Mouse (Mus musculus) intestine, embryonic 15.5 days (tissue): ENCODE results near the gene Med15. TPM values are rescaled to one million over a fixed set of nuclear protein-coding genes. Genes with fewer than 3 reads are reported as not detected.

Source experiments
- ATAC-seq: fragments of 200-750 bp; cut with Nextera tagmentation; 2 replicates; pipeline ENCODE4 v1.8.0; 2017; ENCODE audit warnings: moderate TSS enrichment, moderate library complexity
- H3K27ac ChIP-seq: fragments of 300-500 bp; sonication (generic); 2 replicates; pipeline ENCODE4 v1.5.1; 2015; ENCODE audit warnings: mild to moderate bottlenecking, inconsistent platforms
- H3K27me3 ChIP-seq: fragments of 300-500 bp; sonication (generic); replicated peaks from 2 replicates; pipeline ENCODE4 v1.6.1; 2015; ENCODE audit warnings: inconsistent platforms
- H3K36me3 ChIP-seq: fragments of 300-500 bp; sonication (generic); 2 replicates; pipeline ENCODE4 v1.6.1; 2015; ENCODE audit warnings: inconsistent platforms
- H3K4me1 ChIP-seq: fragments of 300-500 bp; sonication (generic); replicated peaks from 2 replicates; pipeline ENCODE4 v1.6.1; 2015; ENCODE audit warnings: inconsistent platforms
- H3K4me2 ChIP-seq: fragments of 300-500 bp; sonication (generic); replicated peaks from 2 replicates; pipeline ENCODE4 v1.6.1; 2015; ENCODE audit warnings: mild to moderate bottlenecking, inconsistent platforms
- H3K4me3 ChIP-seq: fragments of 300-500 bp; sonication (generic); replicated peaks from 2 replicates; pipeline ENCODE4 v1.5.1; 2015; ENCODE audit warnings: inconsistent platforms
- H3K9ac ChIP-seq: fragments of 300-500 bp; sonication (generic); 2 replicates; pipeline ENCODE4 v1.6.1; 2015; ENCODE audit warnings: inconsistent platforms
- H3K9me3 ChIP-seq: fragments of 300-500 bp; sonication (generic); 2 replicates; pipeline ENCODE4 v1.6.1; 2016; ENCODE audit warnings: inconsistent platforms
- WGBS: fragments of 180-500 bp; shearing (Covaris S2); methylation state at CpG from one replicate; pipeline ENCODE4 v1.1.7; 2015; 5-methylcytosine and 5-hydroxymethylcytosine counted together
- polyA plus RNA-seq: library from polyadenylated mRNA; unstranded; fragments of >200 nt; fragmentation: Nextera tagmentation; extraction: Ambion mirVana; gene quantifications from 2 replicates; pipeline ENCODE4 v1.2.1, GENCODE M21; 2015

Gene Med15
- polyA plus RNA-seq, 1 experiment from 2014 or later = 38.0 TPM

DNA sequence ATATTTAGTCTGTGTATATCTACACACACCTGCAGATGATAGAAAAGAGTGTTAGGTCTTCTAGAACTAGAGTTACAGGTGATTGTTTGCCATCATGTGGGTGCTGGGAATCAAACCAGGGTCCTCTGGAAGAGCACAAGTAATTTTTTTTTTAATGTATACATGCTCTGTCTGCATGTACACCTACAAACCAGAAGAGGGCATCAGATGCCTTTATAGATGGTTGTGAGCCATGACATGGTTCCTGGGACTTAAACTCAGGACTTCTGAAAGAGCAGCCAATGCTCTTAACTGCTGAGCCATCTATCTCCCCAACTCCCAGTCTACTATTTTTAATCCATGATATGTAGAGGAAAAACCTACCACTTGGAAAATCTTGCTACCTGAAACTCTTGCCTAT, 2.7 kb downstream of the Med15 start:
- Histone ChIP-seq H3K4me2 (no peak overlapping the region), H3K36me3 (no peaks in the 10 kb centered on the region), H3K4me3 (no peak overlapping the region), H3K9me3 (no peaks in the 10 kb centered on the region), H3K27me3 (no peaks in the 10 kb centered on the region), H3K27ac (no peak overlapping the region), H3K4me1 (no peaks in the 10 kb centered on the region), H3K9ac (no peak overlapping the region)
- no peak for ATAC-seq

DNA sequence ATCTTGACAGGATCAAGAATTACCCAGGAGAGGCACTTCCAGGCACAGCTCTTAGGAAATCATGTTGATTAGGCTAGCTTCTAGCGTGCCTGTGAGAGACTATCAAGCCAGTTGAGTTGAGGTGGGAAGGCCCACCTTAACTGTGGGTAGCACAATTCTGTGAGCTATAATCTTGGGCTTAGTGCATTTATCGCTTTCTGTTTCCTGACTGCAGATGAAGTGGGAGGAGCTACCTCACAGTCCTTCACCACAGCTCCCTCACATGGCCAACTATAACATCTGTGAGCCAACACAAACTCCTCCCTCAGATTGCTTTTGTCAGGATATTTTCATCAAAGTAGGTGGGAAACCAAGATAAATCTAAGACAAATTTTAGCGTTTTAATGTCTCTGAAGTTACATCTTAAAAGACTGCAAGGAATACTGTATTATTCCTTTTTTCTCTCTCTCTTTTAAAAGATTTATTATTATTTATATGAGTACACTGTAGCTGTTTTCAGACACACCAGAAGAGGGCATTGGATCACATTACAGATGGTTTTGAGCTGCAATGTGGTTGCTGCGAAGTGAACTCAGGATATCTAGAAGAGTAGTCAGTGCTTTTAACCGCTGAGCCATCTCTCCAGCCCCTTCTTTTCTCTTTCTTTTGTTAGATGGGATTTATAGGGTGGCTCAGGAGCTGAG, 5.4 kb downstream of the Med15 start:
- H3K4me1 ChIP-seq = no peaks in the 10 kb centered on the region
- no peak overlapping the region for H3K4me3 ChIP-seq
- no peaks in the 10 kb centered on the region for H3K27me3 ChIP-seq
- WGBS = 16% methylated on average over 5 of the region's 5 CpGs
- 0 out of 2 replicates have a peak overlapping the region, but pooled peaks have one; percentile 20 for H3K4me2 ChIP-seq
- ATAC-seq = peak; percentile 50; the same call in 1 of the 2 replicates
- H3K9me3 ChIP-seq = no peaks in the 10 kb centered on the region
- no peaks in the 10 kb centered on the region for H3K36me3 ChIP-seq
- H3K9ac ChIP-seq = no peak overlapping the region
- no peak overlapping the region for H3K27ac ChIP-seq

DNA sequence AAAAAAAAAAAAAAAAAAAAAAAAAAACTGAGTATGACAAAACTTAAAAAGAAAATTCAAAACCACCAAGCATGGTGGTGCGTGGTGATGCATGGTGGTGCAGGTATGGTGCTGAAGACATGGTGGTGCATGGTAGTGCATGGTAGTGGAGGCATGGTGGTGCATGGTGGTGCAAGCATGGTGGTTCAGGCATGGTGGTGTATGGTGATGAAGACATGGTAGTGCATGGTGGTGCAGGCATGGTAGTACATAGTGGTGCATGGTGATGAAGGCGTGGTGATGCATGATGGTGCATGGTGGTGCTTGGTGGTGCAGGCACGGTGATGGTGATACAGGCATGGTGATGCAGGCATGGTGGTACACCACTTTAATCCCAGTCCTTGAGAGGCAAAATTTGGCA, 8.2 kb downstream of the Med15 start:
- WGBS = 92% methylated on average over 3 of the region's 3 CpGs
- no peak for ATAC-seq
- no peak overlapping the region for H3K27ac ChIP-seq
- no peak overlapping the region for H3K9ac ChIP-seq
- no peaks in the 10 kb centered on the region for H3K9me3 ChIP-seq
- no peaks in the 10 kb centered on the region for H3K36me3 ChIP-seq
- no peak overlapping the region for H3K4me3 ChIP-seq
- peaks cover 7% of the 10 kb centered on the region for H3K4me1 ChIP-seq
- no peaks in the 10 kb centered on the region for H3K27me3 ChIP-seq
- H3K4me2 ChIP-seq = no peak overlapping the region

GRCm38 (mm10) chr16:17723325-17723626, 9.4 kb downstream of the Med15 start:
- ATAC-seq = no peak
- WGBS = 73% methylated on average over 1 of the region's 1 CpGs
- H3K9ac ChIP-seq = no peak overlapping the region

DNA sequence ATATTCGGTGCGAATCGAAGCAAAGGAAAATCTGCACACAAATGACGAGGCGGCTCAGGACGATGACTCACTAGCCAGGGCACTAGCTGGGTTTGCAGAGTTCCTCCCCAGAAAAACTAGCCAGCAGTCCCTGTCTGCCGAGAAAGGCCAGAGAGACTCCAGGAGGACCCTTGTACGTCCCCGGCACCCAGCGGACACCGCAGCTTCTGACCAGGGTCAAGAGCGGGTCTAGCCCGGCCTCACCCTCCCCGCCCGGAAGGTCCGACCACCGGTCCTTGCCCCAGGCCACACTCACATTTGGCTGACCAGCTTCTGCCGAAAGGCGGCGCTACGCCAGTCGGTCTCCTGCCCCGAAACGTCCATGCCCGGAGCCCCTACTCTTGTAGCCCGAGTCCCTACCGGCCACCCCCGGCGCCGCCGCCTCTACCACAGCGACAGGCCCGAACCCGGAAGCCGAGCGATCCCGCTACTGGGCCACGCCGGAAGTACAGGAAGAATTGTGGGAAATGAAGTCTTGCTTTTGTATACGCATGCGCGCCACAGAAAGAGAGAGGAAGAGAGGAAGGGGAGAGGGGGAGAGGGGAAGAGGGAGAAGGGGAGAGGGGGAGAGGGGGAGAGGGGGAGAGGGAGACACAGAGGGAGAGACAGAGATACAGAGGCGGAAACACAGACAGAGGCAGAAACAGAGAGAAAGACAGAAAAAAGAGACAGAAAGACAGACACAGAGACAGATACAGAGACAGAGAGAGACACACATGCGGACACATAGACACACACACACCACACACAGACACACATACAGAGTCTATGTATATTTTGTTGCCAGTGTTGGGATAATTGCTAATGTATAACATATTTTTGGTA, 10.0 kb downstream of the Med15 start:
- H3K27me3 ChIP-seq = no peaks in the 10 kb centered on the region
- WGBS = 1% methylated on average over 44 of the region's 44 CpGs
- peak overlapping the region; percentile 86 for H3K9ac ChIP-seq
- no peaks in the 10 kb centered on the region for H3K9me3 ChIP-seq
- peak overlapping the region; percentile 82 for H3K4me3 ChIP-seq
- H3K4me2 ChIP-seq = peak overlapping the region; percentile 69
- peak overlapping the region; percentile 83 for H3K27ac ChIP-seq
- peak; percentile 91 for ATAC-seq
- H3K36me3 ChIP-seq = no peaks in the 10 kb centered on the region
- H3K4me1 ChIP-seq = peaks cover 7% of the 10 kb centered on the region

More at GRCm38 (mm10) chr16:17723325-17723626, 9.4 kb downstream of the Med15 start:
- Histone ChIP-seq H3K27me3 (no peaks in the 10 kb centered on the region), H3K9me3 (no peaks in the 10 kb centered on the region), H3K4me2 (peak overlapping the region; percentile 69; the same call in 1 of the 2 replicates), H3K36me3 (no peaks in the 10 kb centered on the region), H3K4me1 (peaks cover 7% of the 10 kb centered on the region), H3K27ac (no peak overlapping the region), H3K4me3 (no peak overlapping the region)

DNA sequence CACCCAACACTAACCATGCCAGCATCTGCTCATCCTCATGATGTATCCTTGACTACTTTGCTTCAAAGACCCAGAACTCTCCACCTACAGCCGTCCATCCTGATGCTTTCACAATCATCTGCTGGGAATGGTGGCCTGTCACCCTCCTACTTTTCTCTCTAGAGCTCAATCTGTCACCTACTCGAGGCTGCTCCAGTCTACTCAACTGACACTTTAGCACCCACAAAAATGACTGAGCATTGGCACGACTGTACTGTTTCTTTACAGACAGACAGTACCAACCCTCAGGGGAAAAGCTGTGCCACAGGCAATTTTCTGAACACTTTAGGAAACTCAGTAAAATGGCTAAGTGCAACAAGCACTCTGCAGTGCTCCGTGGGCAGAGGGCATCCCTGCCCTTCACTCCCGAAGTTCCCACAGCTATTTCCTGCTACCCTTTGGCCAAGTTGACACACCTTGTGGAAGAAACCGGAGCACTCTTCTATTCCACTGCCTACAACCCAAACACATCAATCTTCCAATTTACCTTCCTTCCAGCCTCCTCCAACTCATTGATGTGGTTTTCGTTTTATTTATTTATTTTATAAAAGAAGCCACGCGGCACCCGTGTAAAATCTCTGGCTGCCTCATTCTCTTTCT, 10.8 kb downstream of the Med15 start:
- WGBS = 3% methylated on average over 10 of the region's 10 CpGs
- H3K4me1 ChIP-seq = peaks cover 7% of the 10 kb centered on the region
- ATAC-seq = peak; percentile 66
- H3K9me3 ChIP-seq = no peaks in the 10 kb centered on the region
- H3K4me3 ChIP-seq = peak overlapping the region; percentile 82
- no peaks in the 10 kb centered on the region for H3K36me3 ChIP-seq
- peak overlapping the region; percentile 69 for H3K4me2 ChIP-seq
- H3K27me3 ChIP-seq = no peaks in the 10 kb centered on the region
- H3K9ac ChIP-seq = peak overlapping the region; percentile 86
- H3K27ac ChIP-seq = peak overlapping the region; percentile 83

- Histone ChIP-seq H3K9me3 (no peaks in the 10 kb centered on the region), H3K4me2 (peak overlapping the region; percentile 69), H3K27me3 (no peaks in the 10 kb centered on the region), H3K27ac (no peak overlapping the region), H3K4me3 (peak overlapping the region; percentile 82), H3K9ac (0 out of 2 replicates have a peak overlapping the region, but pooled peaks have one; percentile 86), H3K4me1 (peaks cover 7% of the 10 kb centered on the region), H3K36me3 (no peaks in the 10 kb centered on the region)
- 66% methylated on average over 9 of the region's 9 CpGs for WGBS
- no peak for ATAC-seq
These were observed 11.4 kb downstream of the Med15 start for GRCm38 (mm10) chr16:17721114-17721808.

DNA sequence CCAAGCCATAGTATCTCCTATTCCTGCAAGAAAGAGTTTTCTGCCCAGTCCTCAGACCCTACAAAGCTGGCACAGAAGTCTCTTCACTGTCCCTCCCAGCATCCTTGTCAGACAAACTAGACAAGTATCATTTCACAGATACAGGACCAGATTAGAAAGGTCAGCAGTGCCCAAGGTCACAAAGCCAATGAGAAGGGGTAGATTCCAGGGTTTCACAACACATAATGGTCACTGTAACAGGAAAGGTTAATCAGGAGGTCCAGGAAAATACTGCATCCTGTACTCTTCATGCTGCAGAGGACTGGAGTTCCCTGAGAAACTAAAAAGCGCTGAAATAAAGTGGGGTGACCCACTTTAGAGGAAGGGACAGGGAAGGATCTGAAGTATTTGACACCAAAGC, 14.9 kb downstream of the Med15 start:
- Histone ChIP-seq H3K4me1 (peaks cover 7% of the 10 kb centered on the region), H3K27me3 (no peaks in the 10 kb centered on the region), H3K4me2 (no peak overlapping the region), H3K4me3 (no peak overlapping the region), H3K9ac (no peak overlapping the region), H3K27ac (no peak overlapping the region), H3K9me3 (no peaks in the 10 kb centered on the region), H3K36me3 (no peaks in the 10 kb centered on the region)
- 91% methylated on average over 1 of the region's 1 CpGs for WGBS
- no peak for ATAC-seq

DNA sequence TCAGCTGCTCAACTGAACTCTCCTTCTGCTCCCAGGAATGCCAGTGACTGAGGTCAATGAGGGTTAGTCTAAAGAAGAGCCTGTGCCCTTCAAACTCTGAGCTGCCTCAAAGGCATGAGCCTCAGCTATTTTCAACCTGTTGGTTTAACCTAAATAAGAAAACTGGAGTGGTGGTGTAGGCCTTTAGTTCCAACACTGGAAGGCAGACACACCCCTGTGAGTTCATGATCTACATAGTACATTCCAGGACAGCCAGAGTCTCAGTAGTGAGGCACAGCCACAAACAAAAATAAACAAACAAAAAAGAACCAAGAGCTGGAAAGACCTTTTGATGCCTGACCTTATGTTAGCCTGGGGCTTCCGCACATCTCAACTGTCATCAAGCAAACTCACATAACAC, 25.1 kb downstream of the Med15 start:
- no peak overlapping the region for H3K27ac ChIP-seq
- 0 out of 2 replicates have a peak, but pooled peaks cover 3% of the 10 kb centered on the region for H3K36me3 ChIP-seq
- H3K4me3 ChIP-seq = no peak overlapping the region
- no peaks in the 10 kb centered on the region for H3K27me3 ChIP-seq
- no peaks in the 10 kb centered on the region for H3K9me3 ChIP-seq
- no peak overlapping the region for H3K4me2 ChIP-seq
- no peak overlapping the region for H3K9ac ChIP-seq
- H3K4me1 ChIP-seq = no peaks in the 10 kb centered on the region
- ATAC-seq = no peak
- 76% methylated on average over 1 of the region's 1 CpGs for WGBS

DNA sequence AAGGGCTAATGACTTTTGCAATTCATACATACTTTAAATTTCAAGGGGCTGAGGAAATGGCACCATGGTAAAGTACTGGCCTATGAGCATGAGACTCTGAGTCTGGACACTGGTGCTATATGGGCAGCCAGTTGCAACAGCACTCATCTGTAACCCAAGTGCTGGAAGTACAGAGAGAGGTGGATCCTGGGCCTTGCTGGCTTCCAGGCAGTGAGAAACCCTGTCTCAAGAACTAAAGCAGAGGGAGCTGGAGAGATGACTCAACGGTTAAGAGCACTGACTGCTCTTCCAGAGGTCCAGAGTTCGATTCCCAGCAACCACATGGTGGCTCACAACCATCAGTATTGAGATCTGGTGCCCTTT, 31.7 kb downstream of the Med15 start:
- WGBS = 81% methylated on average over 2 of the region's 2 CpGs
- H3K9me3 ChIP-seq = no peaks in the 10 kb centered on the region
- no peak overlapping the region for H3K4me3 ChIP-seq
- H3K4me2 ChIP-seq = no peak overlapping the region
- ATAC-seq = peak; percentile 62; the same call in 1 of the 2 replicates
- H3K4me1 ChIP-seq = no peaks in the 10 kb centered on the region
- no peak overlapping the region for H3K9ac ChIP-seq
- peak overlapping the region; percentile 80 for H3K27ac ChIP-seq
- H3K36me3 ChIP-seq = peaks cover 8% of the 10 kb centered on the region; the same call in 1 of the 2 replicates
- no peaks in the 10 kb centered on the region for H3K27me3 ChIP-seq

DNA sequence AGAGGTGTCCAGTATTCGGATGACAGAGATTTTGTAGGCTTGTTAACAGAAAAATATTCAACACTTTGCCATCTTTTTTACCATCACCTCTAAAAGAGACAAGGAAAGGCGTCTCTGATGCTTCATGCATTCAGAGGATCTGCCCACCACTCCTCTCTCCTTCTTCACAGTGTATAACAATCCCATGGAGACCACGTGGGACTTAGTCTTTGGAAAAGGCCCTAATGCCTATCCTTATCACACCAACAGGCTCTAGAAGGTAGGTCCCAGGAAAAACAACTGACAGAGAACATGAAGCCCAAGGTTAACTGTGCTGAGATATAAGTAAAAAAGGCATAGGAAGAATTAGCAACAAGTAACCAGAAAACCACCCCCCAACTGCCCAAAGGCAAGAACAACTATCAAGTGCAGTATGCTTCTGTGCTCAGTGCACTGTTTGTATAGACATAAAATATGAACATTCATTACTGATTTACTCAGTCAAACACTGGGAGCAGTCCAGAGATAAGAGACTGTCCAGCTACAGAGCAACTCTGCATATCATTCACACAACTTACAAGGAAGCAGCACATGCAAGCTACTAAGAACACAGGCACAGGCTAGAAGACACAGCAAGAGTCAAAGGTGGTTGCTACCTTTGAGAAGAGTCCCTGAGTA, 32.2 kb downstream of the Med15 start:
- Histone ChIP-seq H3K9me3 (no peaks in the 10 kb centered on the region), H3K4me3 (no peak overlapping the region), H3K27me3 (no peaks in the 10 kb centered on the region), H3K27ac (peak overlapping the region; percentile 80), H3K4me2 (no peak overlapping the region), H3K9ac (no peak overlapping the region), H3K4me1 (no peaks in the 10 kb centered on the region), H3K36me3 (peaks cover 8% of the 10 kb centered on the region; the same call in 1 of the 2 replicates)
- peak; percentile 93 for ATAC-seq
- WGBS = 63% methylated on average over 3 of the region's 3 CpGs
